Mouse (Mus musculus): ENCODE measurements at regions not wholly inside any gene's neighbourhood (a gene's known extent, or its start where the extent isn't known, plus 50 kb on each side); places are given as distances from the start of the nearest gene placed in this dataset.
"Not testable (repeated sequence)": the region's sequence is repeated elsewhere in the genome, so short reads cannot be mapped to it uniquely, and the experiment has no call there.

DNA sequence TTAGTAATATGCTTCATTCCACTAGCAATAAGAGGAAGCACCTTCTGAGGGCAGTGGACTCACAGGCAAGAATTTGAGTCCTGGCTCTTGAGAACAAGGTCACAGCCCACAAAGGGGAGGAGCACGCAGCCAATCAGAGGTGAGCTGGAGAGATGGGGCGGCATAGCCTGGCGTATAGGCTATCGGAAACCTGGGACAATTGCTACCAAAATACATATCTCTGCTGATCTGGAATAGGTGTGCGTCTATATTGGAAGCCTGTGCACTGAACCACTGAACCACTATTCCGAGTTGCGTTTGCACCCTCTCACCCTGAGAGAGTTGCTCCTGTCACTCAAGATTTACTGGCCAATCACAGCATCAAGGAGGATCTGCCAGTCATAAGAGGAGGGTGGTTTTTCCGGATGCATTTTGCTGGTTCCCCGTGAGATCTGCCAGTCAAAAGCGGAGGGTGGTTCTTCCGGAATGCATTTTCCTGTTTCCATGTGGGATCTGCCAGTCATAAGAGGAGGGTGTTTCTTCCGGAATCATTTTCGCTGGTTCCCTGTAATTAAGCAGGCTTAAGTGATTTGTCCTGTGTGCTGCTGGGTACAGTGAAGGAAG, 80.1 kb upstream of the Riok2 start:
- Histone ChIP-seq H3K27ac (replicated peaks) (peak overlapping the region; percentile 80), H3K4me3 (peak overlapping the region; percentile 59)
- not testable (repeated sequence) for H3K9me3 ChIP-seq; H3K4me1 ChIP-seq; H3K36me3 ChIP-seq (replicated peaks); H3K27me3 ChIP-seq (replicated peaks; ENCODE audit: low read depth, poor library complexity, severe bottlenecking)
- WGBS: 0% methylated on average over 13 of the region's 13 CpGs
- DNase-seq (ENCODE audit: low spot score): peak; percentile 79

DNA sequence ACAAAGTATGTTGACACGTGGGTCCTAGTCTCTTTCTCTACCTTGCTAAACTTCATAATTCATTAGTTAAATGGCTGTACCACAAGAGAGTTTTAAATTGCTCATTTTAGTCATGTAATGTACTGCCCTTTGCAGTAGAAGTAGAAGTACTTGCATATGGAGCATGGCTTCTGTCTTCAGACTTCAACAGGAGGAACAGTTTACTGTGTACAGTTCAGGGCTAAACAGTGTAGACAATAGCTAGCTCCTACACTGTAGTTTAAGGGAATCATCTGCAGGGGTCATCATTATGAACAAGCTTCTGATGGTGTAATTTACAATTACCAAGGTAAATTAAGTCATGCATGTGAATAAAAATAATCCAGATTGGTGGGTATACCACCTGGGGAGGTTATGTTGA, 79.1 kb upstream of the Riok2 start:
- not testable (repeated sequence) for DNase-seq (ENCODE audit: low spot score); H3K27me3 ChIP-seq (replicated peaks; ENCODE audit: low read depth, poor library complexity, severe bottlenecking); H3K4me1 ChIP-seq; H3K9me3 ChIP-seq; H3K36me3 ChIP-seq (replicated peaks); H3K27ac ChIP-seq (replicated peaks)
- 6% methylated on average over 1 of the region's 1 CpGs for WGBS
- peak overlapping the region; percentile 59 for H3K4me3 ChIP-seq

DNA sequence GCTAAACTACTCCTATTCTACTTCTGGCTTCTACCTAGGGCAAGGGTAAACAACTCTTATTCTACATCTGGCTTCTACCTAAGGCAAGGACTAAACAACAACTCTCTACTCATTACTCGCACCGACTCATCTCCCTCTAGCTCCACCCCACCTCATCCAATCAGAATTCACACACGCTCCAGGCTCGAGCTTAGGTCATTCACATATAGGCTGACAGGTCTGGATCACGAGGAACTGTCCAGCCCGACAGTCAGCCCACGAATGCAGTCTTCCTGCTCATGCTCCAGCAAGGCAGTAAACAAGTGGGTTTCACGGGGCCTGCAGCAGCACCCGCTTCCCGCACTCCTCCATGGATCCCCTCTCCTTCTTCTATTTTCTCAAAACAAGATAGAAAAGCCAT, 70.6 kb upstream of the Riok2 start:
- peaks cover 24% of the 10 kb centered on the region for H3K36me3 ChIP-seq (replicated peaks)
- H3K27me3 ChIP-seq (replicated peaks; ENCODE audit: low read depth, poor library complexity, severe bottlenecking); H3K4me3 ChIP-seq; H3K27ac ChIP-seq (replicated peaks); DNase-seq (ENCODE audit: low spot score); H3K4me1 ChIP-seq: not testable (repeated sequence)
- 94% methylated on average over 10 of the region's 10 CpGs for WGBS
- peaks cover 43% of the 10 kb centered on the region; the same call in 1 of the 2 replicates for H3K9me3 ChIP-seq

Data from embryonic facial prominence, embryonic 10.5 days (tissue).